Mouse (Mus musculus): ENCODE results near the gene Sstr3.

- no peak for TF ChIP-seq GATA1 (IDR thresholded peaks at IDR 0.05; ENCODE audit: borderline replicate concordance, low read length)
- TF ChIP-seq FLI1 (IDR thresholded peaks at IDR 0.05; ENCODE audit: low read length) = no peak
Observed at GRCm38 (mm10) chr15:78572658-78573397, 28.3 kb upstream of the Sstr3 start, which contains the start of gene Rac2.

All from megakaryocyte, embryonic 14.5 days (primary cell).